Mouse (Mus musculus): ENCODE measurements around the gene Efhc1. TPM values are rescaled to one million over a fixed set of nuclear protein-coding genes. Genes with fewer than 3 reads are reported as not detected.
"Not testable (repeated sequence)": the region's sequence is repeated elsewhere in the genome, so short reads cannot be mapped to it uniquely, and the experiment has no call there.

The Efhc1 gene
- polyA plus RNA-seq, 1 experiment from 2014 or later = 1.9 TPM

DNA sequence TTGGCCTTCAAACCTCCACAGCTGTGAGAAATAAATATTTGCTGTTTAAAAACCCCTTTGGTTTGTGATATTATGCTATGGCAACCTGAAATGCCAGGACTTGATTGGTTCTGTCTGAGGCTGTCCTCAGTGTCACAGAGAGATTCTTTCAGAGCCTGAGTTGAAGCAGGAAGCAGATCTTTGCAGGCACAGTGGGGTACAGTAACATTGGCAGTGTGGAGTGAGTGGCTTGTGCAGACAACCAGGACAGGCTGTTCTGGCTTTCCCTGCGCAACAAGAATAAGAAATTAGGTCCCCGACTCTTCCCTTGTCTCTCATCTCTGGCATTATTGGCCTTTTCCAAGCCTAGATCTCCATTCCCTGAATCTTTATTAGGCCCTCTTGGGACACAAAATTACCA lies 31.7 kb upstream of the Efhc1 start:
- Histone ChIP-seq H3K36me3 (ENCODE audit: control insufficient read depth, insufficient read depth) (no peaks in the 10 kb centered on the region), H3K9me3 (replicated peaks; ENCODE audit: control insufficient read depth, low read length) (no peaks in the 10 kb centered on the region), H3K27ac (ENCODE audit: low read length) (no peak overlapping the region), H3K27me3 (ENCODE audit: control insufficient read depth, insufficient read depth, low read length) (no peaks in the 10 kb centered on the region), H3K9ac (ENCODE audit: low read length) (no peak overlapping the region), H3K4me2 (ENCODE audit: low read depth, low read length) (no peak overlapping the region), H3K4me3 (ENCODE audit: low read length) (no peak overlapping the region), H3K4me1 (ENCODE audit: control insufficient read depth, insufficient read depth, low read length) (peaks cover 10% of the 10 kb centered on the region)
- 89% methylated on average over 2 of the region's 2 CpGs for WGBS
- no peak for ATAC-seq (replicated peaks; ENCODE audit: extremely low read depth, insufficient read depth, low FRiP score)

DNA sequence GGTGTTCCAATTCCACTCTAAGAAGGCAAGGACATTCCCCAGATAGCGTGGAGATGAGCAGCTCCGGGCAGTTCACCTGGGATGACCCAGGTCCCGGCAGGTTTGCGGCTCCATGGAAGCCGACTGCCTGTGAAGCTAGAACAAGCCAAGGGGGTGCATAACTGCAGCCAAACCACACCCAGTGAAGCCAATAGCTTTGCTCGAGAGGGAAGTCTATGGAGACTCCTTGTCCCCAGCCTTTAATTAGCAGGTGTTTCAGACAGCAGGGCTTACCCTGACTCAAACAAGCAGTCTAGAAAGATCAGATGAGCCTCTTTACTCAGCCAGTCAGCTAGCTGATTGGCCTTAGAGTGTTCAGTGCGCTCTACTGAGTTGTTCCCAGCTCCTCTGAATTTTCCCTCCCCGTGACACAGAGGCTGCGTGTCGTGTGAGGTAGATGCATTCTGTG lies 30.3 kb upstream of the Efhc1 start:
- Histone ChIP-seq H3K27me3 (ENCODE audit: control insufficient read depth, insufficient read depth, low read length) (no peaks in the 10 kb centered on the region), H3K9me3 (replicated peaks; ENCODE audit: control insufficient read depth, low read length) (no peaks in the 10 kb centered on the region), H3K9ac (ENCODE audit: low read length) (no peak overlapping the region), H3K36me3 (ENCODE audit: control insufficient read depth, insufficient read depth) (no peaks in the 10 kb centered on the region), H3K27ac (ENCODE audit: low read length) (no peak overlapping the region), H3K4me2 (ENCODE audit: low read depth, low read length) (no peak overlapping the region), H3K4me3 (ENCODE audit: low read length) (no peak overlapping the region), H3K4me1 (ENCODE audit: control insufficient read depth, insufficient read depth, low read length) (peaks cover 10% of the 10 kb centered on the region)
- no peak for ATAC-seq (replicated peaks; ENCODE audit: extremely low read depth, insufficient read depth, low FRiP score)
- WGBS = 75% methylated on average over 10 of the region's 10 CpGs

DNA sequence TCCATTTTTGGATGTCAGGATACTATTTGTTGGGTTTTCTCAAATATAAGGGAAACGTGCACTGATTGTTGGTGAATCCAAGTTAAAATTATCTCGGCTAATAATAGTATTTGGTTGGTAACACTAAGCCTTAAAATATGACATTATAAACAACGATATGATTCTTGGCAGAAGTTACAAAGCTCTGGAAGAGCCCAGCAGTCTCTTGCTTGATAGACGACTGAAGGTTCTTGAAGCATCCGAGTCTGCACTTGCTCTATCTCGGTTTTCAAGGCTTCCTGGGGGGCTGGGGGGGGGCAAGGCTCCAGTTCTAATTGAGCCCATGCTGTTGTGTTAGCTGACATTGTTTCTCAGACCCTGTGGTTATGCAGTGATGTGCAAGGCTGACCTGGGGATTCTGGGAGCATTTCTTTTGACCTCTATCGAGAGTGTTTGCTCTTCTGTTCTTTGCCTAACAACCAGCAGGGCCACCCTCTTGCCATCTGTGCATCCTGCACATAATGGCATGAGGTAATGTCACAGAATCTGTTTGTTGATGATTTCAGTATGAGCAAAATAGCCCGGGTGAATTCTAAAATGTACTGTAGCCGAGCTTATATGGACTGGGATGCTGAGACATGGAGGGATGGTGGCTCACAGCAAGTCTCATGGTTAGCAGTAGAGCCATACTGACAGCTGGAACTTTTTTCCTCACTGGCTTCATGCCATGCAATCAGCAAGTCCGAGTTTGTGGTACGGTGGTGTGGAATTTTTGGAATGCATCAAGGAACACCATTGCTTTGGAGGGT lies 28.6 kb upstream of the Efhc1 start:
- 27% methylated on average over 11 of the region's 11 CpGs for WGBS
- 0 out of 2 replicates have a peak overlapping the region, but pooled peaks have one; percentile 5 for H3K27ac ChIP-seq (ENCODE audit: low read length)
- no peak overlapping the region for H3K9ac ChIP-seq (ENCODE audit: low read length)
- no peaks in the 10 kb centered on the region for H3K27me3 ChIP-seq (ENCODE audit: control insufficient read depth, insufficient read depth, low read length)
- H3K4me2 ChIP-seq (ENCODE audit: low read depth, low read length) = peak overlapping the region; percentile 33
- H3K4me1 ChIP-seq (ENCODE audit: control insufficient read depth, insufficient read depth, low read length) = peaks cover 10% of the 10 kb centered on the region
- H3K9me3 ChIP-seq (replicated peaks; ENCODE audit: control insufficient read depth, low read length) = no peaks in the 10 kb centered on the region
- no peaks in the 10 kb centered on the region for H3K36me3 ChIP-seq (ENCODE audit: control insufficient read depth, insufficient read depth)
- ATAC-seq (replicated peaks; ENCODE audit: extremely low read depth, insufficient read depth, low FRiP score) = peak; percentile 14; the same call in 1 of the 2 replicates
- H3K4me3 ChIP-seq (ENCODE audit: low read length) = no peak overlapping the region

DNA sequence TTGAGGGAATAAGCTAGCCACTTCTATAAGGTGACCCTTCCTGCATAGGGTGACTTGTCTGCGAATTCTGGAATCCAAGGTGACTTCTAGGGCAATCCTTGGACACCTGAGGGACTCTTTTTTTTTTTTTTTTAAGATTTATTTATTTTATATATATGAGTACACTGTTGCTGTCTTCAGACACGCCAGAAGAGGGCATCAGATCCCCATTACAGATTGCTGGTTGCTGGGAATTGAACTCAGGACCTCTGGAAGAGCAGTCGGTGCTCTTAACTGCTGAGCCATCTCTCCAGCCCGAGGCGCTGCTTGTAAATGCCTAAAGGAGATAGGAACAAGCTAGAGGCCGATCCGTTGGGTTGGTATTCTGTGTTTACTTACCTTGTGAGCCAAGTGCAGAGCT lies 26.1 kb upstream of the Efhc1 start:
- H3K4me1 ChIP-seq (ENCODE audit: control insufficient read depth, insufficient read depth, low read length); H3K9me3 ChIP-seq (replicated peaks; ENCODE audit: control insufficient read depth, low read length); H3K4me2 ChIP-seq (ENCODE audit: low read depth, low read length); H3K36me3 ChIP-seq (ENCODE audit: control insufficient read depth, insufficient read depth); H3K27me3 ChIP-seq (ENCODE audit: control insufficient read depth, insufficient read depth, low read length); H3K4me3 ChIP-seq (ENCODE audit: low read length); H3K27ac ChIP-seq (ENCODE audit: low read length); ATAC-seq (replicated peaks; ENCODE audit: extremely low read depth, insufficient read depth, low FRiP score); H3K9ac ChIP-seq (ENCODE audit: low read length): not testable (repeated sequence)
- 74% methylated on average over 7 of the region's 7 CpGs for WGBS

DNA sequence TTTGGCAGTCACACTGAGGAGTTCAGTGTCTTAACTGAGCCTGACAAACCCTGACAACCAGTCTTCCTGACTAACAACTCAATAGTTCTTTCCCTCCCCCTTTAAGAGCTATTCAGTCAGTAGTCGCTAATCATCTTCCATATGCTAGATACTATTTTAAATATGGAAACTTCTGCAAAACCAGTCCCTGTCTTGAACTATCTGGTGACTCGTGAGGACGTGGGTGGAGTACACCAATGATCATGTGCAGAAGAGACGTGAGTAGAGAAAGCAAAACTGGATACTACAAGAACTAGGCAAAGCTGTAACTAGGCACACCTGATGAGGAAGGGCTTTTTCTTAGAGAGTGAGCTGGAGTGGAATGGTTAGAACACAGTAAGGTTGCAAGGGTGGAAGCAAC lies 25.5 kb upstream of the Efhc1 start:
- Histone ChIP-seq H3K27ac (ENCODE audit: low read length) (no peak overlapping the region), H3K36me3 (ENCODE audit: control insufficient read depth, insufficient read depth) (no peaks in the 10 kb centered on the region), H3K4me2 (ENCODE audit: low read depth, low read length) (no peak overlapping the region), H3K4me3 (ENCODE audit: low read length) (no peak overlapping the region), H3K9me3 (replicated peaks; ENCODE audit: control insufficient read depth, low read length) (no peaks in the 10 kb centered on the region), H3K27me3 (ENCODE audit: control insufficient read depth, insufficient read depth, low read length) (no peaks in the 10 kb centered on the region), H3K9ac (ENCODE audit: low read length) (no peak overlapping the region), H3K4me1 (ENCODE audit: control insufficient read depth, insufficient read depth, low read length) (peaks cover 10% of the 10 kb centered on the region)
- WGBS = 86% methylated on average over 4 of the region's 4 CpGs
- no peak for ATAC-seq (replicated peaks; ENCODE audit: extremely low read depth, insufficient read depth, low FRiP score)

DNA sequence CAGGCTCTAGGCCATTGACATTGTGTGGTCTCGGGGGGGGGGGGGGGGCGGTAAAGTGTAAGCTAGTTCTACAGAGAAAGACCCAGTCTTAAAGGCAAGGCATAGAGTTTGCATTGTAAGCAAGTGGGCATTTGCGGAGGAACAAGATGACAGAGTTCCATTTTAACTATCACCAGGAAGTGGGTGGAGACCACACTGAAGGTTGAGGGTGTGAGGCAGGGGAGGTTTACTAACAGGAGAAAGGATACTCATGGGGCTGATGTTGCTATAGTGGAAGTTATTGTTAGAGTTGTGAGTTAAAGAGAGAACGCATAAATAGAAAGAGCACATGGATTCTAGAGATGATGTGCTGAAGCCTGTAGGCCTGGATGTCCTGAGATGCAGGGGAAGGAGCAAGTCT lies 25.1 kb upstream of the Efhc1 start:
- Histone ChIP-seq H3K4me3 (ENCODE audit: low read length) (no peak overlapping the region), H3K9me3 (replicated peaks; ENCODE audit: control insufficient read depth, low read length) (no peaks in the 10 kb centered on the region), H3K4me2 (ENCODE audit: low read depth, low read length) (no peak overlapping the region), H3K4me1 (ENCODE audit: control insufficient read depth, insufficient read depth, low read length) (peaks cover 10% of the 10 kb centered on the region), H3K27ac (ENCODE audit: low read length) (no peak overlapping the region), H3K9ac (ENCODE audit: low read length) (no peak overlapping the region), H3K27me3 (ENCODE audit: control insufficient read depth, insufficient read depth, low read length) (no peaks in the 10 kb centered on the region), H3K36me3 (ENCODE audit: control insufficient read depth, insufficient read depth) (no peaks in the 10 kb centered on the region)
- ATAC-seq (replicated peaks; ENCODE audit: extremely low read depth, insufficient read depth, low FRiP score) = no peak
- 85% methylated on average over 4 of the region's 4 CpGs for WGBS

DNA sequence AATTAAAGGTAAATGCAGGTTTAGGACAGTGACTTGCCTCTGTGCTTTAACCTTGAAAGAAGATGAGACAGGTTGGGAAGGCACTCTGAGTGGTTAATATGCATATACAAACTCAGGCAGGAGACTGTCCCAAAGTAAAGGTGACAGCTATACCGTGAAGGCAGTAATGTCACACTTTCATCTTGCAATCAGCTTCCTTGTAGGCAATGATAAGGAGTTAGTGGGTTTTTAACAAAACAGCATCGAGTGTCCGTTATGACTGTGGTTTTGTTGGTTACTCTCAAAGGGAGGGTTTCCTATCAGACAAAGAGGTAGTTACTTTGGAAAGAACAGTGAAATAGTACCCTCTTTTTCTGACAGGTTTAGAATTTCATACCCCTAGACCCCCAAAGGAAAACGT lies 22.9 kb upstream of the Efhc1 start:
- Histone ChIP-seq H3K4me2 (ENCODE audit: low read depth, low read length) (no peak overlapping the region), H3K4me1 (ENCODE audit: control insufficient read depth, insufficient read depth, low read length) (no peaks in the 10 kb centered on the region), H3K27me3 (ENCODE audit: control insufficient read depth, insufficient read depth, low read length) (no peaks in the 10 kb centered on the region), H3K36me3 (ENCODE audit: control insufficient read depth, insufficient read depth) (no peaks in the 10 kb centered on the region), H3K4me3 (ENCODE audit: low read length) (no peak overlapping the region), H3K27ac (ENCODE audit: low read length) (no peak overlapping the region), H3K9ac (ENCODE audit: low read length) (no peak overlapping the region), H3K9me3 (replicated peaks; ENCODE audit: control insufficient read depth, low read length) (no peaks in the 10 kb centered on the region)
- ATAC-seq (replicated peaks; ENCODE audit: extremely low read depth, insufficient read depth, low FRiP score) = no peak
- WGBS = 74% methylated on average over 4 of the region's 4 CpGs

DNA sequence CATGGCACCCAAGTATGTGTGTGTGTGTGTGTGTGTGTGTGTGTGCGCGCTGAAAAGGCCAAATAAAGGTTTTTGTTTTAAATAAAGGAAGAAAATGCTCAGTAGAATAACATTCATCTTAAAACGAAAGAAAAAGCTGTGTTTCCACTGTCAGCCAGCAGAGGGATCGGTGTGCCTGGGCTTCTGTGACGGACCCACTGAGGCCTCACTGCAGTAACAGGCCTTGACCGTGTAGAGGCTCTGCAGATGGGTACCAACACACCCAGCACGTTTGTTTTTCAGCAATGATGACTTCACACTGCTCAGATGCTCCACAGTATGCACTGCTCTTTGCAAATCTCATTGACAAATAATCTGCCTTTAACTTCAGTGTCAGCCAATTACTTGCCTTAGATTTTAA lies 18.0 kb upstream of the Efhc1 start:
- WGBS = 24% methylated on average over 7 of the region's 7 CpGs
- ATAC-seq (replicated peaks; ENCODE audit: extremely low read depth, insufficient read depth, low FRiP score) = no peak
- Histone ChIP-seq H3K9ac (ENCODE audit: low read length) (no peak overlapping the region), H3K27me3 (ENCODE audit: control insufficient read depth, insufficient read depth, low read length) (no peaks in the 10 kb centered on the region), H3K4me2 (ENCODE audit: low read depth, low read length) (no peak overlapping the region), H3K9me3 (replicated peaks; ENCODE audit: control insufficient read depth, low read length) (no peaks in the 10 kb centered on the region), H3K4me1 (ENCODE audit: control insufficient read depth, insufficient read depth, low read length) (0 out of 2 replicates have a peak, but pooled peaks cover 5% of the 10 kb centered on the region), H3K27ac (ENCODE audit: low read length) (no peak overlapping the region), H3K4me3 (ENCODE audit: low read length) (no peak overlapping the region), H3K36me3 (ENCODE audit: control insufficient read depth, insufficient read depth) (no peaks in the 10 kb centered on the region)

DNA sequence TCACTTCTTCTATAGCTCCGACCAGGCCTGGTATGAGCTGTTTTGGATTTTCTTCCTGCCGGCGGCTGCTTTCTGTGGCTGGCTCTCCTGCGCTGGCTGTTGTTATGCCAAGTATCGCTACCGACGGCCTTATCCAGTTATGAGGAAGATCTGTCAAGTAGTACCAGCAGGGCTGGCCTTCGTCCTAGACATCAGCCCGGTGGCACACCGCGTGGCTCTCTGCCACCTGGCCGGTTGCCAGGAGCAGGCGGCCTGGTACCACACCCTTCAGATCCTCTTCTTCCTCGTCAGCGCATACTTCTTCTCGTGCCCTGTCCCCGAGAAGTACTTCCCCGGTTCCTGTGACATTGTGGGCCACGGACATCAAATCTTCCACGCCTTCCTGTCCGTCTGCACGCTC lies 16.3 kb upstream of the Efhc1 start:
- 0 out of 2 replicates have a peak overlapping the region, but pooled peaks have one; percentile 8 for H3K4me3 ChIP-seq (ENCODE audit: low read length)
- peak; percentile 86 for ATAC-seq (replicated peaks; ENCODE audit: extremely low read depth, insufficient read depth, low FRiP score)
- 0 out of 2 replicates have a peak overlapping the region, but pooled peaks have one; percentile 31 for H3K27ac ChIP-seq (ENCODE audit: low read length)
- no peaks in the 10 kb centered on the region for H3K27me3 ChIP-seq (ENCODE audit: control insufficient read depth, insufficient read depth, low read length)
- no peak overlapping the region for H3K9ac ChIP-seq (ENCODE audit: low read length)
- WGBS = 52% methylated on average over 22 of the region's 22 CpGs
- H3K4me2 ChIP-seq (ENCODE audit: low read depth, low read length) = peak overlapping the region; percentile 45
- H3K36me3 ChIP-seq (ENCODE audit: control insufficient read depth, insufficient read depth) = no peaks in the 10 kb centered on the region
- H3K9me3 ChIP-seq (replicated peaks; ENCODE audit: control insufficient read depth, low read length) = no peaks in the 10 kb centered on the region
- 0 out of 2 replicates have a peak, but pooled peaks cover 5% of the 10 kb centered on the region for H3K4me1 ChIP-seq (ENCODE audit: control insufficient read depth, insufficient read depth, low read length)
